Mouse (Mus musculus): Measurements from ENCODE around the gene Slc38a6. TPM values are rescaled to one million over a fixed set of nuclear protein-coding genes. Genes with fewer than 3 reads are reported as not detected.

The Slc38a6 gene
- total RNA-seq (2021), result 10 to 100 TPM in 1 of 2 experiments, 1 to 10 TPM in 1; 9.9 to 16.7 TPM

DNA sequence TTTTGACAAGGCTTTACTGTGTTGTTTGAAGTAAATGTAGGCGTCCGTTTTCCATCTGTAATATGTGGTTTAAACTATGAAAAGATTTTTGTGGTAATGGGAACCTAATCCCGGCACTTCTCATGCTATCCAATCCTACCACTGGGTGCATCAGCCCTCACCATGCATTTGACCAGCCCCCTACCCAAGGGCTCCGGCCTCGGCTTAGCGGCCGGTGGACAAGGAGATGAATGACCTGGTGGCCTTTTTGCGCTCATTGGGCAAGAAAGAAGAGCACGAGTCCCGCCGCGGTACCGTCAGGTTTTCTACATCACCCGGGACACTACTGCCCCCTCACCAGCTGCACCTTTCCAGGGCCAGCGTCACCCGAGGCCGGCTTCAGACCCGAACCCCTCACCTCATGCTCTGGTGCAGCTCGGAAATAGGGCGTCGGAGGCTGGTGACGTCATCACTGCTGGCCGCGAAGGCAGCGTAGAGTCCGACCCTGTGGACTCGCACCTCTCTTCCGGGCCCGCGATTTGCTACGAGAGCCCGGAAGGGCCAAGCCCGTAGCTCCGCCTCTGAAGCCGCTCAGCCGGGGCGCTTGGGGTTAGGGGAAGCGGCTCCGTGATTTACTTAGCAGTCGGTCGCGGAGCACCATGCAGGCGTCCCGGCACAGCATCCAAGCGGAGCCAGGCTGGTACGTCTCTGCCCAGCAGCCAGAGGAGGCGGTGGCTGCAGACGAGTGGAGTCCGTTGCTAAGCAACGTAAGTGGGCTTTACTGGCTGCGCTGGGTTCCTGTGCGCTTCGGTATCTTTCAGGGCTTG, at the start of gene Slc38a6, which contains the start of gene Trmt5:
Slc38a6 (plus strand) TSS at position 493 of the 806 bp plus-strand sequence.
Trmt5 (minus strand) TSS at position 424 of the 806 bp plus-strand sequence.
- DNase-seq (ENCODE audit: extremely low spot score in 1 of 2, low spot score in 1 of 2), result peak; percentile 80 to 85

DNA sequence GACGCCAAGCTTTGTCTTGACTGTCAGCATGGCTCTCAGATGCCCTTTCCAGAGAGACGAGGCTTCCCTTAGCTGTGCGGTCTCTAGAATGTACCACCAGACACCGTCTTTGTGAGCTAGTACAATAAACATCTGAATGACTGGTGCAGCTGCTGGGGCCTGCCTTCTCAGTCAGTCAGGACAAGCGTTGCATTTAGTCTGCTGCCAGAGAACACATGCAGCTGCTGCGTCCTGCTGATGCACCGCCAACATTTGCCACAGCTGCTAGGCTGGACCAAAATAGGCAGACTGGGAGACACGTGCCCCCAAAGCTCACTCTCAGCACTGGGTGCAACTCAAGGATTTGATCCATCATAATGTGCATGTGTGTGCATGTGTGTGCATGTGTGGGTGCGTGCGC, 44.6 kb upstream of the Slc38a6 start:
- no peak for DNase-seq (ENCODE audit: extremely low spot score in 1 of 2, low spot score in 1 of 2)

DNA sequence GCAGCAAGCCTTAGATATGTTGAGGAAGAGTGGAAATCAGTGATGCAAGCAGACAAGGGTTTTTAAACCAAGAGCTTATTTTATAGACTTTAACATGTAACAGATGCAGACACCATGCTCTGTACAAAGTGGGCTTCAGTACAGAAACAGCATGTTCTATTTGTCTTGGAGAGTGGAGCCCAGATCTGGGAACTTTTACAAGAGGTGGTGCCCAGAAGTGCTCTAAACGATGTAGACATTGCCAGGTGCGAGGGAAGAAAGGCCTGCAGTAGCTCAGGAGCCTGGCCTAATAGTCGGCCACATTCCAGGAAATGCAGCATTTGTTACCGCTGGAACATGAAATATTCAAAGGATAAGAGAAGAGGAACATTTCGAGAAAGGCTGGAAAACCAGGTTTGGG, 40.9 kb upstream of the Slc38a6 start:
- no peak for DNase-seq (ENCODE audit: extremely low spot score in 1 of 2, low spot score in 1 of 2)

GRCm38 (mm10) chr12:73255006-73255405, 31.6 kb upstream of the Slc38a6 start:
- no peak for DNase-seq (ENCODE audit: extremely low spot score in 1 of 2, low spot score in 1 of 2)

GRCm38 (mm10) chr12:73259269-73259668, 27.3 kb upstream of the Slc38a6 start:
- DNase-seq (ENCODE audit: extremely low spot score in 1 of 2, low spot score in 1 of 2), result no peak

GRCm38 (mm10) chr12:73260339-73260738, 26.2 kb upstream of the Slc38a6 start:
- no peak for DNase-seq (ENCODE audit: extremely low spot score in 1 of 2, low spot score in 1 of 2)

DNA sequence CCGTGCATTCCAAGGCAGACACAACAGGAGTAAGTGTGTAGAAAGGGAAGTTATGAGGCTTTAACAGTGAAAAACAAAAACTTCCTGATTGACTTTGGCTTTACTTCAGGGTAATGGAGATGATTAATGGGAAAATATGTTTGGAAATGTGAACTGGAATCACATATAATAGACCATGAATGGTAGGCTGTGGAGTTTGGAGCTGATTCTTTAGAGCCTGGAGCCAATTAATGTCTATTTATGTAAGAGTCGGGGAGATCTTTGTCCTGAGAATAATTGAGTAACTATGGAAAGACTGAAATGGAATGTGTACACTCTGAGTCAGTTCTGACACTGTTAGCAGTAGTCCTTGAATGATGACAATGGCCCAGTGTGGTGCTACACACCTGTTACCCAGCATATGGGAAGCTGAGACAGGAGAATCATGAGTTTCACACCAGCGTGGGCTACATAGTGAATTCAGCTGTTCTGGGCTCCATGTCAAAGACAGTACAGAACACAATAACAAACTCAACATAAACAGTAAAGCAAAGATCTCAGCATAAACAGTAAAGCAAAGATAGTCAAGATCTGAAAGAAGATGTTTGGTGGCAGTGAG, 21.1 kb upstream of the Slc38a6 start:
- DNase-seq (ENCODE audit: extremely low spot score in 1 of 2, low spot score in 1 of 2), result no peak

GRCm38 (mm10) chr12:73266597-73266996, 20.0 kb upstream of the Slc38a6 start:
- no peak for DNase-seq (ENCODE audit: extremely low spot score in 1 of 2, low spot score in 1 of 2)

DNA sequence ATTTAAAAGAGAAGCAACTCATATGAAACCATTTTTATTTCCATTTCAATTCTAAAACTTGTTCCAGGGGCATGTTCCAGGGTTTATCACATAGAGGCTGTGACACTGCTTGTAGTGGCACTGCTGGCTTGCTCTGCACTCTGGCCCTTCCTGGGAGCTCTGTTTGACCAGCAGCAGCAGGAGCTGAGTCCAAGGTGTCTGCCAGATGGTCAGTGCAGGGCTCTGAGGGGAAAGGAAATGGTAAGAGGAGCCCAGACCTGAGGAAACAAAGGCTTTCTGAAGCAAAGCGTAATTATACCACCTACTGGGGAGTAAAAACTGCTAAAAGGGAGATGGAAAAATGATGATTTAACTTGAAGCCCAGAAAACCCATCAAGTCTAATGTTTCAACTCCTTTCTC, 18.1 kb upstream of the Slc38a6 start:
- no peak for DNase-seq (ENCODE audit: extremely low spot score in 1 of 2, low spot score in 1 of 2)

DNA sequence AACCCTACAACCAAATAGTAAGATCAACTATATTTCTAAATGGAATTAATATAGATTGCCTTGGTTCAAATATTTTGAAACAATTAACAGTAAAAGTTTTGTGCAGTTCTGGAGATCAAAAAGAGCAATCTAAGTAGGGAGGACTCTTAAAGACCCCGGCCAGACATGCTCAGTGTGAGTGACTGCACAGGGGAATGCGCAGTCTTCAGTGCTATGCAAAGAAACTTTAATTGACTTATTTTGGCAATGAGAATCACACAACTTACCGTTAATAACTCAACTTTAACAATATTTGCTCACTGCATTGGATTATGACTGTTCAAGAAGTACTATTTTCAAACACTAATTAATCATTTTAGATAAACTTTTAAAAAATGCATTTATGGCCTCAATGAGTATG, 17.0 kb upstream of the Slc38a6 start:
- DNase-seq (ENCODE audit: extremely low spot score in 1 of 2, low spot score in 1 of 2), result no peak

DNA sequence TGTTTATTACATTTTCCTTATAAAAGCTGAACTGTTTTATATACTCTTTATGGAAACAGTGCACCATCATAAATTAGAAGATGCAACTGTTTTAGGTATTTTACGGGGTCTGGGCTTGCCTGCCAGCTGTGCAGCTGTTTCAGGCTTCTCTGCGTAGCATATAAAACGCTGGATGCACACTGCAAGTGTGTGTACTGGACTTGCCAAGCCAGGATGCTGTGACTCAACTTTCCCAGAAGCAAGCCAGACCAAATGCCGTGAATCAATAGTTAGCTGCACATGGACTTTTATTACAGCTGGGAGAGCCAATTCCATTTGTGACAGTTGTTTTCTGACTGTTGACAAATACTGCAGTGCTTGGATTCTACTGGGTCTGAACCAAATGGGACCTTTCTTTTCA, 16.6 kb upstream of the Slc38a6 start:
- no peak for DNase-seq (ENCODE audit: extremely low spot score in 1 of 2, low spot score in 1 of 2)

DNA sequence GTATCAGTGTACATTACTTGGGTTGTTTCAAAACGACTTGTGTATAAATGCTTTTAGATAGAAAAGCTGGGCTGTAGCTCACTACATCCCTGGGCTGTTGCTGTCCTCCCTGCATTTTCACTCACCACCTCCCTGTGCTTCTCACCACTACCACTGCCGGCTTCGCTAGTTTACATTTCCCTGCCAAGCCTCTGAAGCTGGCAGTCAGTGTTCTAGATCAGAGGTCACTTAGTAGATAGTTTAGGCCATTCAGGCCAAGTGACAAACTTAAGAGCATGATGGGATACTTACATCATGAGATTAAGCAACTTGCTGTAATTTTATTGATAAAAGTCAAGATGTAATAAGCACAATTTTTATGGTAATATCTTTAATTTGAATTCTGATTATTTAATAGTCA, 11.7 kb upstream of the Slc38a6 start:
- no peak for DNase-seq (ENCODE audit: extremely low spot score in 1 of 2, low spot score in 1 of 2)

GRCm38 (mm10) chr12:73287609-73288008, 1.0 kb downstream of the Slc38a6 start:
- no peak for DNase-seq (ENCODE audit: extremely low spot score in 1 of 2, low spot score in 1 of 2)

DNA sequence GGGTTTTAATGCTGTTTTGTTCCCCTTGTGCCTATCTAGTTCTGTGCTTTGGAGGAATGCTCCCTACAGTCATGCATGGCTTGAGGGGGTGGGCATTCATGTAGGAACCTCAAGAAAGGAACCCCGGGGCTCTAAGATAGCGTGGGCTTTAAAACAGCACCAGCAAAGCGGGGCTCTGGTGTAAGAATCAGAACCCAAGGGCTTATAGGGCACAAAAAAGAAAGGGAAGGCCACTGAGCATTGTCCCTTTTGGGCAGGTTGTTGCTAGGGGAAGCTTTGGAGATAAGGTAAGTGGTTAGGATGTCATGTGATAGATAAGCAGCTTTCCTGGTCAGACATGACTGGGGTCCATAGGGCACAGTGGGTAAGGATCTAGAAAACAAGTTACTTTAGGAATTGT, 2.0 kb downstream of the Slc38a6 start:
- DNase-seq (ENCODE audit: extremely low spot score in 1 of 2, low spot score in 1 of 2), result no peak

GRCm38 (mm10) chr12:73294884-73295283, 8.3 kb downstream of the Slc38a6 start:
- DNase-seq (ENCODE audit: extremely low spot score in 1 of 2, low spot score in 1 of 2), result no peak

- DNase-seq (ENCODE audit: extremely low spot score in 1 of 2, low spot score in 1 of 2), result no peak
These were observed 9.0 kb downstream of the Slc38a6 start for GRCm38 (mm10) chr12:73295505-73296140.

- DNase-seq (ENCODE audit: extremely low spot score in 1 of 2, low spot score in 1 of 2), result no peak
These were observed 12.0 kb downstream of the Slc38a6 start for GRCm38 (mm10) chr12:73298621-73299020.

DNA sequence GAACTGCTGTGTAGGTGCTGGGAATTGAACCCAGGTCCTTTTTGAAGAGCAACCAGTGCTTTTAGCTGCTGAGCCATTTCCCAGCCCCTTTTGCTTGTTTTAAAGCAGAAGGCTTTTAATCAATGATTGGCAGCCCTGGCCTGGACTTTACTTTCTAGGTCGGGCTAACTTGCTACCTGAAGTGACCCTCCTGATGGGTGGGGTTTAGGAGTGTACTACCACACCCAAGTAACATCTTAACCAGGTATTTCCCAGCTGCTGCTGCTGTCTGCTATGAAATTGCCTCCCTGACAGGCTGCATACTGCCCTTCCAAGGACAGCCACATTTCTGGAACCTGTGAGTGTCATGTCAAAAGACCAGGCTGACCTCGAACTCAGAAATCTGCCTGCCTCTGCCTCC, 14.0 kb downstream of the Slc38a6 start:
- DNase-seq (ENCODE audit: extremely low spot score in 1 of 2, low spot score in 1 of 2), result no peak

- no peak for DNase-seq (ENCODE audit: extremely low spot score in 1 of 2, low spot score in 1 of 2)
These were observed 18.1 kb downstream of the Slc38a6 start for GRCm38 (mm10) chr12:73304636-73305035.

GRCm38 (mm10) chr12:73307750-73308149, 21.2 kb downstream of the Slc38a6 start:
- DNase-seq (ENCODE audit: extremely low spot score in 1 of 2, low spot score in 1 of 2), result no peak

- no peak for DNase-seq (ENCODE audit: extremely low spot score in 1 of 2, low spot score in 1 of 2)
These were observed 22.1 kb downstream of the Slc38a6 start for GRCm38 (mm10) chr12:73308711-73309110.
